Mouse (Mus musculus): Measurements from ENCODE around the gene A3galt2. TPM values are rescaled to one million over a fixed set of nuclear protein-coding genes. Genes with fewer than 3 reads are reported as not detected.

A3galt2 gene
- polyA plus RNA-seq, 1 experiment = 0.16 TPM

DNA sequence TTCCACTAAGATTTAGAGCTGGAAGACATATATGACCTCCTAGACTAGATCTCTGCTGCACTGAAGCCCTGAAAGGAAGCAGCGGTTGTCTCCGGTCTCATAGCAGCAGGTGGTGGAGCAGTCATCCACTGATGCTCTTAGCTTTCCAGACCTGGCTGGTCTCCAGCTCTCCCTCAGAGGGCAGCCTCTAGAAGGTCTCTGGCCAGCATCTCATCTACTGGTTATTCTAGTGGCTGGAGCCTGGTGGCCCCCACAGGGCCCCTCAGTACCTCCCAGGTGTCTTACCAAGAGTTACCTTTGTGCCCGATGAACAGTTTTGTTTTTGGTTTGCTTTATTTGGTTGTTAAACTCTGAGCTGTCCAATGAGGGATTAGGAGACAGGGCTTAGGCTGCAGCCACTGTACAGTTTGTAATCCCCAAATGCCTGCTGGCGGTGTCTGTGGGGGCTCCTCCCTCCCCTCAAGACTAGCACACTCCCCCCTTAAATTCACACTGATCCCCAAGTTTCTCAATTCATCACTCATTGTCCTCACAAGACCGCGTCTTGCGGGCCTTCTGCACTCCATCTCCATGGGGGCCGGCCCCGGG is 34.0 kb upstream of the A3galt2 start:
- Histone ChIP-seq H3K27ac (ENCODE audit: insufficient read depth, low read depth, low read length) (no peak overlapping the region), H3K4me1 (ENCODE audit: control insufficient read depth, insufficient read depth, low read length) (peaks cover 5% of the 10 kb centered on the region), H3K36me3 (ENCODE audit: control insufficient read depth, insufficient read depth, low read length) (no peaks in the 10 kb centered on the region), H3K27me3 (replicated peaks; ENCODE audit: control insufficient read depth, insufficient read depth, low read length) (no peaks in the 10 kb centered on the region), H3K4me3 (ENCODE audit: insufficient read depth, low read depth, low read length) (no peak overlapping the region)
- no peak for DNase-seq
- WGBS = 90% methylated on average over 9 of the region's 9 CpGs
- TF ChIP-seq CTCF (conservative IDR thresholded peaks at IDR 0.05; ENCODE audit: insufficient read depth, insufficient read length, low read depth, low read length) (no peak), POLR2A (IDR thresholded peaks at IDR 0.05; ENCODE audit: low read depth, low read length) (no peak)

GRCm38 (mm10) chr4:128721761-128722160 is 33.4 kb upstream of the A3galt2 start:
- TF ChIP-seq POLR2A (IDR thresholded peaks at IDR 0.05; ENCODE audit: low read depth, low read length) (no peak), CTCF (conservative IDR thresholded peaks at IDR 0.05; ENCODE audit: insufficient read depth, insufficient read length, low read depth, low read length) (no peak)
- Histone ChIP-seq H3K27ac (ENCODE audit: insufficient read depth, low read depth, low read length) (no peak overlapping the region), H3K27me3 (replicated peaks; ENCODE audit: control insufficient read depth, insufficient read depth, low read length) (no peaks in the 10 kb centered on the region), H3K4me1 (ENCODE audit: control insufficient read depth, insufficient read depth, low read length) (peaks cover 6% of the 10 kb centered on the region), H3K36me3 (ENCODE audit: control insufficient read depth, insufficient read depth, low read length) (no peaks in the 10 kb centered on the region), H3K4me3 (ENCODE audit: insufficient read depth, low read depth, low read length) (no peak overlapping the region)
- DNase-seq = no peak
- 94% methylated on average over 4 of the region's 4 CpGs for WGBS

DNA sequence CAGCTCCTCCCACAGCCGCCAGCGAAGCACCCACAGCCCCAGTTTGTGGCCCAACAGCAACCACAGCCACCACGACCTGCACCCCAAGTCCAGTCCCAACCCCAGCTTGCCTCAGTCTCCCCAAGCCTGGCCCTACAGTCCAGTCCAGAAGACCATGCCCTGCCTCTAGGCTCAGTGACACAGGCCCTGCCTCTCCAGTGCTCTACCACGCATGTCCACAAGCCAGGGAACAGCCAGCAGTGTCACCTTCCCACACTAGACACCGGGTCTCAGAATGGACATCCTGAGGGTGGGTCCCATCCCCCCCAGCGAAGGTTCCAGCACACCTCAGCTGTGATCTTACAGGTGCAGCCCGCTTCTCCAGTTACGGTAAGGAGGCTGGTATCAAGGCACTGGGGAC is 32.2 kb upstream of the A3galt2 start:
- no peaks in the 10 kb centered on the region for H3K36me3 ChIP-seq (ENCODE audit: control insufficient read depth, insufficient read depth, low read length)
- no peak overlapping the region for H3K4me3 ChIP-seq (ENCODE audit: insufficient read depth, low read depth, low read length)
- peaks cover 9% of the 10 kb centered on the region for H3K4me1 ChIP-seq (ENCODE audit: control insufficient read depth, insufficient read depth, low read length)
- DNase-seq = no peak
- H3K27ac ChIP-seq (ENCODE audit: insufficient read depth, low read depth, low read length) = no peak overlapping the region
- TF ChIP-seq CTCF (conservative IDR thresholded peaks at IDR 0.05; ENCODE audit: insufficient read depth, insufficient read length, low read depth, low read length) = no peak
- no peak for TF ChIP-seq POLR2A (IDR thresholded peaks at IDR 0.05; ENCODE audit: low read depth, low read length)
- H3K27me3 ChIP-seq (replicated peaks; ENCODE audit: control insufficient read depth, insufficient read depth, low read length) = no peaks in the 10 kb centered on the region
- WGBS = 95% methylated on average over 8 of the region's 8 CpGs

DNA sequence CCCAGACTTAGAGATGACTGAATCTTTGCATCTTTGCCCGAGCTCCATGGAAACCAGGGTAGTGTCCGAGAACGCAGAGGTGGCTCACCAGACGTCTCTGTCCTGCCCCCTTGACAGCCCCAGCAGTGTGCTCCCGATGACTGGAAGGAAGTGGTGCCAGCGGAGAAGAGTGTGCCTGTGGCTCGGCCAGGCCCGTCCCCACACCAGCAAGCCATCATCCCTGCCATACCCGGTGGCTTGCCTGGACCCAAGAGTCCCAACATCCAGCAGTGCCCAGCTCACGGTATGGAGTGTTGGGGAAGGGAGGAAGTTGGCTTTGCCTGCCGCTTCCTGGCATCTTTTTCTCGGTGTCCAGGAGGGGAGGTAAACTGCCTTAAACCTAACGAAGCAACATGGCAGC is 31.7 kb upstream of the A3galt2 start:
- no peak overlapping the region for H3K27ac ChIP-seq (ENCODE audit: insufficient read depth, low read depth, low read length)
- H3K36me3 ChIP-seq (ENCODE audit: control insufficient read depth, insufficient read depth, low read length) = no peaks in the 10 kb centered on the region
- WGBS = 84% methylated on average over 13 of the region's 13 CpGs
- no peaks in the 10 kb centered on the region for H3K27me3 ChIP-seq (replicated peaks; ENCODE audit: control insufficient read depth, insufficient read depth, low read length)
- TF ChIP-seq POLR2A (IDR thresholded peaks at IDR 0.05; ENCODE audit: low read depth, low read length) (no peak), CTCF (conservative IDR thresholded peaks at IDR 0.05; ENCODE audit: insufficient read depth, insufficient read length, low read depth, low read length) (no peak)
- DNase-seq = no peak
- peaks cover 10% of the 10 kb centered on the region for H3K4me1 ChIP-seq (ENCODE audit: control insufficient read depth, insufficient read depth, low read length)
- H3K4me3 ChIP-seq (ENCODE audit: insufficient read depth, low read depth, low read length) = no peak overlapping the region

DNA sequence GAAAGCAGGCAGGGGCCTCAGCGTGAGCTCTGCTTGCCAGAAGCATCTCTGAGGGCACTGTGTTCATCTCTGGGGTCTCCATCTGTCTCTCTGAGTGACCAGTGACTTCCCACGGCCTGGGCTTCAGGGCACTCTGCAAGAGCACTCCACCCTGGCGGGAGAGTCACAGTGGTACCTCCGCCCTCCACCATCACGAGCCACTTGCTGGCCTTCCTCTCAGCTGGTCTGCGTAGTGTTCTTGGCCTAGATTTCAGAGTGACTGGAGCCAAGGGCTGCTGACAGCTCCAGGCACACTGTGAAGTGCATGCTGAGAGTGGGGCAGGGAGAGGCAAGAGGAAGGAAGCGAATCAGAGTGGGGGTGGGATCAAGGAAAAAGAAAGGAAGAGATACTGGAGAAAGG is 31.1 kb upstream of the A3galt2 start:
- 69% methylated on average over 7 of the region's 7 CpGs for WGBS
- Histone ChIP-seq H3K27ac (ENCODE audit: insufficient read depth, low read depth, low read length) (no peak overlapping the region), H3K4me3 (ENCODE audit: insufficient read depth, low read depth, low read length) (no peak overlapping the region), H3K4me1 (ENCODE audit: control insufficient read depth, insufficient read depth, low read length) (peaks cover 14% of the 10 kb centered on the region), H3K36me3 (ENCODE audit: control insufficient read depth, insufficient read depth, low read length) (no peaks in the 10 kb centered on the region), H3K27me3 (replicated peaks; ENCODE audit: control insufficient read depth, insufficient read depth, low read length) (no peaks in the 10 kb centered on the region)
- DNase-seq = peak; percentile 67
- TF ChIP-seq CTCF (conservative IDR thresholded peaks at IDR 0.05; ENCODE audit: insufficient read depth, insufficient read length, low read depth, low read length) = no peak
- TF ChIP-seq POLR2A (IDR thresholded peaks at IDR 0.05; ENCODE audit: low read depth, low read length) = no peak

DNA sequence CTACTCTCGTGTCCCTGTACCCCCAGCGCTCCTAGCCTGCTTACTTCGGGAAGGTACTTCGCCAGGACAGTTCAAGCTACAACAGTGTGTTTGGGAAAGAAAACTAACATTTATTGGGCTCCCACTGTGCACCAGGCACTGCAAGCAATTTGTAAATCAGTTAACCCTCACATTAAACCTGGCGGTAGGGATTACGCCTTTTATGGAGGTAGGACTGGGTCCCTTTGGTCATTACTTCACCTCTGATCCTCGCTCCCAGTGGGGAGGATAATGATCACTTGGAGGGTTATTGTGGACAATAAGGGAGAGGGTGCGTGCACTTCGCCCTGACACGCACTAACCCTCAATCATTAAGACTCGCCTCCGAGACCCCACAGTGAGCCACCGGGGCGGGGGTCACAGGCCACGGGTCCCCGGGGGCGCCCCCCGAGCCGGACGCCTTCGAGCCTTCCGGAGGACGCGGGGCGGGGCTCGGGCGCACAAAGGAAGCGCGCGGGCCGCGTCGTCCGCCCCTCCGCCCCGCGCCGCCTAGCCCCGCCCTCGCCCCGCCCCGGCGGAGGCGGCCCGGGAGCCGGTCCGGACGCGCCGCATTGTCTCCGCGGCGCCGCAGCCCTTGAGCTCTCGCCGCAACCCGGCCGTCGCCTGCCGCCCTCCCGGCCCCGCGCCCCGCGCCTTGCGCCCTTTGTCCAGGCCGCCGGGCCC is 28.0 kb upstream of the A3galt2 start:
- Histone ChIP-seq H3K4me1 (ENCODE audit: control insufficient read depth, insufficient read depth, low read length) (peaks cover 23% of the 10 kb centered on the region), H3K27me3 (replicated peaks; ENCODE audit: control insufficient read depth, insufficient read depth, low read length) (no peaks in the 10 kb centered on the region), H3K4me3 (ENCODE audit: insufficient read depth, low read depth, low read length) (peak overlapping the region; percentile 68), H3K36me3 (ENCODE audit: control insufficient read depth, insufficient read depth, low read length) (no peaks in the 10 kb centered on the region), H3K27ac (ENCODE audit: insufficient read depth, low read depth, low read length) (peak overlapping the region; percentile 83)
- 3% methylated on average over 68 of the region's 68 CpGs for WGBS
- no peak for TF ChIP-seq POLR2A (IDR thresholded peaks at IDR 0.05; ENCODE audit: low read depth, low read length)
- TF ChIP-seq CTCF (conservative IDR thresholded peaks at IDR 0.05; ENCODE audit: insufficient read depth, insufficient read length, low read depth, low read length) = no peak
- DNase-seq = peak; percentile 90

DNA sequence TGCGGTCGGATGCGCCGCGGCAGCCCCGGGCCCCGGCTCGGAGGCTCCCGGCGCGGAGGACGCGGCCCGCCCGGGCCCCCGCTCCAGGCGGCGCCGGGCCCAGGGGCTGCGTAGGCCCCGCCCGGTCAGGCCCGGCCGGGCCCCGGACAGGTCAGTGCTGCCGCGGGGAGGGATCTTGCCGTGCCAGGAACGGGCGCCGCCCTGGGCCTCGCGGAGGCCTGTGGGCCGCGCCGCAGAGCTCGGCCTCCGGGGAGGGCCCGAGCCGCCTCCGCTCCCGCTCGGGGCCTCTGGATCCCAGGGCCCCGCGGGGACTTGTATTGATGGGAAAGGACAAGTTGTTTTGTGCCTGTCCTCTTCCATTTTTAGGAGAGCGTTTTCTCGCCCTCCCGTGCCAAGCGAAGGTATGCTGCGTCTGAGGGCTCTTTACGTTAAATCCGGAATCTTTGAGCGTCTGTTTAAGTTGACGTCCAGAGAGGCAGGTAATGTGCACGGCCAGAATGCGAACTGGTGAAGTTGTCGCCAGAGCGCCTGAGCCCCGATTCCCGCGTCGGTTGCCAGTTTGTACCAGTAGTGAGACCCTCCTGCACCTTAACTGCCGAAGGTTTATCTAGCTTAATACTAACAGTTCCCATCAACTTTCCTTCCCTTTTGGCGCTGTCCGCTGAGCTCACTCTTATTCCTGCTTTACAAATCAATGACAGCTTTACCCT is 27.3 kb upstream of the A3galt2 start:
- Histone ChIP-seq H3K4me3 (ENCODE audit: insufficient read depth, low read depth, low read length) (peak overlapping the region; percentile 68), H3K27ac (ENCODE audit: insufficient read depth, low read depth, low read length) (peak overlapping the region; percentile 42), H3K4me1 (ENCODE audit: control insufficient read depth, insufficient read depth, low read length) (peaks cover 23% of the 10 kb centered on the region), H3K36me3 (ENCODE audit: control insufficient read depth, insufficient read depth, low read length) (no peaks in the 10 kb centered on the region), H3K27me3 (replicated peaks; ENCODE audit: control insufficient read depth, insufficient read depth, low read length) (no peaks in the 10 kb centered on the region)
- no peak for TF ChIP-seq CTCF (conservative IDR thresholded peaks at IDR 0.05; ENCODE audit: insufficient read depth, insufficient read length, low read depth, low read length)
- TF ChIP-seq POLR2A (IDR thresholded peaks at IDR 0.05; ENCODE audit: low read depth, low read length) = no peak
- peak; percentile 81 for DNase-seq
- 1% methylated on average over 65 of the region's 65 CpGs for WGBS

All from kidney, adult 2 months (tissue).